Mouse (Mus musculus) thymus, adult 2 months (tissue): ENCODE results near the gene Cep152. TPM values are rescaled to one million over a fixed set of nuclear protein-coding genes. Genes with fewer than 3 reads are reported as not detected.

ENCODE experiments used
- DNase-seq: peaks from one replicate; pipeline ENCODE4 v3.0.0; 2021
- H3K27ac ChIP-seq: fragments of 200-500 bp; 2 replicates; pipeline ENCODE4 v1.5.1; 2012; ENCODE audit warnings: low read length, control low read depth; ENCODE audit not compliant: control insufficient read depth, insufficient read depth
- H3K27me3 ChIP-seq: fragments of 200-500 bp; 2 replicates; pipeline ENCODE4 v1.6.1; 2012; ENCODE audit warnings: mild to moderate bottlenecking, low read length, moderate library complexity, mixed read lengths; ENCODE audit not compliant: control insufficient read depth, insufficient read depth
- H3K36me3 ChIP-seq: fragments of 200-500 bp; 2 replicates; pipeline ENCODE4 v1.6.1; 2012; ENCODE audit warnings: mild to moderate bottlenecking, low read length, moderate library complexity; ENCODE audit not compliant: control insufficient read depth, insufficient read depth
- H3K4me1 ChIP-seq: fragments of 200-500 bp; replicated peaks from 2 replicates; pipeline ENCODE4 v1.6.1; 2012; ENCODE audit warnings: low read length; ENCODE audit not compliant: control insufficient read depth, insufficient read depth
- H3K4me3 ChIP-seq: fragments of 200-500 bp; 2 replicates; pipeline ENCODE4 v1.5.1; 2012; ENCODE audit warnings: mild to moderate bottlenecking, low read length, control low read depth, moderate library complexity; ENCODE audit not compliant: control insufficient read depth, insufficient read depth
- CTCF ChIP-seq: fragments of 200-500 bp; IDR thresholded peaks from 2 replicates; pipeline ENCODE4 v1.5.1; 2012; ENCODE audit warnings: mild to moderate bottlenecking, control low read depth, low read length, moderate library complexity, borderline replicate concordance; ENCODE audit not compliant: control insufficient read depth, poor library complexity, insufficient read depth; ENCODE audit errors: extremely low read depth
- POLR2A ChIP-seq: fragments of 200-500 bp; IDR thresholded peaks from 2 replicates; pipeline ENCODE4 v1.6.1; 2012; ENCODE audit warnings: mild to moderate bottlenecking, low read length, control low read depth, moderate library complexity; ENCODE audit not compliant: control insufficient read depth, poor library complexity, insufficient read depth; ENCODE audit errors: extremely low read depth
- WGBS: fragments of 180-500 bp; shearing (Covaris S2); methylation state at CpG from one replicate; pipeline ENCODE4 v1.1.7; 2018; 5-methylcytosine and 5-hydroxymethylcytosine counted together
- polyA plus RNA-seq: library from polyadenylated mRNA; depleted of rRNA; stranded (reverse); fragments of >200 nt; gene quantifications from 2 replicates; pipeline ENCODE4 v1.2.3, GENCODE M21; 2012

Cep152 gene
- polyA plus RNA-seq, 1 experiment: 4.7 TPM

- no peaks in the 10 kb centered on the region for H3K4me1 ChIP-seq
- no peak overlapping the region for H3K27ac ChIP-seq
- no peak for TF ChIP-seq CTCF
- TF ChIP-seq POLR2A: no peak
- H3K27me3 ChIP-seq: no peaks in the 10 kb centered on the region
- 68% methylated on average over 3 of the region's 3 CpGs for WGBS
- peaks cover 65% of the 10 kb centered on the region for H3K36me3 ChIP-seq
- no peak overlapping the region for H3K4me3 ChIP-seq
- DNase-seq: no peak
Observed at GRCm38 (mm10) chr2:125575766-125576165, 49.1 kb downstream of the Cep152 start.

GRCm38 (mm10) chr2:125563884-125564283, 61.0 kb downstream of the Cep152 start:
- Histone ChIP-seq H3K36me3 (peaks cover 40% of the 10 kb centered on the region), H3K4me3 (no peak overlapping the region), H3K27ac (no peak overlapping the region), H3K4me1 (no peaks in the 10 kb centered on the region), H3K27me3 (no peaks in the 10 kb centered on the region)
- no peak for DNase-seq
- no peak for TF ChIP-seq POLR2A
- TF ChIP-seq CTCF: no peak
- 98% methylated on average over 11 of the region's 11 CpGs for WGBS

GRCm38 (mm10) chr2:125562407-125562806, 62.5 kb downstream of the Cep152 start:
- Histone ChIP-seq H3K4me1 (no peaks in the 10 kb centered on the region), H3K27ac (no peak overlapping the region), H3K27me3 (no peaks in the 10 kb centered on the region), H3K4me3 (no peak overlapping the region), H3K36me3 (peaks cover 26% of the 10 kb centered on the region)
- no peak for DNase-seq
- TF ChIP-seq POLR2A: no peak
- no peak for TF ChIP-seq CTCF
- WGBS: 99% methylated on average over 8 of the region's 8 CpGs

GRCm38 (mm10) chr2:125560037-125560436, 64.9 kb downstream of the Cep152 start:
- H3K4me3 ChIP-seq: no peak overlapping the region

GRCm38 (mm10) chr2:125558634-125559589, 66.0 kb downstream of the Cep152 start:
- 93% methylated on average over 19 of the region's 19 CpGs for whole genome bisulfite sequencing
- no peaks in the 10 kb centered on the region for H3K4me1 ChIP-seq
- no peaks in the 10 kb centered on the region for H3K27me3 ChIP-seq
- no peak overlapping the region for H3K4me3 ChIP-seq
- TF ChIP-seq CTCF: no peak
- no peak for TF ChIP-seq POLR2A
- DNase-seq: no peak
- H3K27ac ChIP-seq: no peak overlapping the region
- peaks cover 7% of the 10 kb centered on the region; the same call in 1 of the 2 replicates for H3K36me3 ChIP-seq

More at GRCm38 (mm10) chr2:125560037-125560436, 64.9 kb downstream of the Cep152 start:
- 98% methylated on average over 6 of the region's 6 CpGs for WGBS
- TF ChIP-seq POLR2A: no peak
- no peak for TF ChIP-seq CTCF
- H3K36me3 ChIP-seq: peaks cover 12% of the 10 kb centered on the region
- H3K27ac ChIP-seq: no peak overlapping the region
- no peak for DNase-seq
- H3K4me1 ChIP-seq: no peaks in the 10 kb centered on the region
- no peaks in the 10 kb centered on the region for H3K27me3 ChIP-seq

GRCm38 (mm10) chr2:125555830-125556229, 69.1 kb downstream of the Cep152 start:
- no peak for DNase-seq
- Histone ChIP-seq H3K27ac (no peak overlapping the region), H3K36me3 (no peaks in the 10 kb centered on the region), H3K4me3 (no peak overlapping the region), H3K4me1 (no peaks in the 10 kb centered on the region), H3K27me3 (no peaks in the 10 kb centered on the region)
- TF ChIP-seq CTCF: no peak
- 85% methylated on average over 6 of the region's 6 CpGs for WGBS

DNA sequence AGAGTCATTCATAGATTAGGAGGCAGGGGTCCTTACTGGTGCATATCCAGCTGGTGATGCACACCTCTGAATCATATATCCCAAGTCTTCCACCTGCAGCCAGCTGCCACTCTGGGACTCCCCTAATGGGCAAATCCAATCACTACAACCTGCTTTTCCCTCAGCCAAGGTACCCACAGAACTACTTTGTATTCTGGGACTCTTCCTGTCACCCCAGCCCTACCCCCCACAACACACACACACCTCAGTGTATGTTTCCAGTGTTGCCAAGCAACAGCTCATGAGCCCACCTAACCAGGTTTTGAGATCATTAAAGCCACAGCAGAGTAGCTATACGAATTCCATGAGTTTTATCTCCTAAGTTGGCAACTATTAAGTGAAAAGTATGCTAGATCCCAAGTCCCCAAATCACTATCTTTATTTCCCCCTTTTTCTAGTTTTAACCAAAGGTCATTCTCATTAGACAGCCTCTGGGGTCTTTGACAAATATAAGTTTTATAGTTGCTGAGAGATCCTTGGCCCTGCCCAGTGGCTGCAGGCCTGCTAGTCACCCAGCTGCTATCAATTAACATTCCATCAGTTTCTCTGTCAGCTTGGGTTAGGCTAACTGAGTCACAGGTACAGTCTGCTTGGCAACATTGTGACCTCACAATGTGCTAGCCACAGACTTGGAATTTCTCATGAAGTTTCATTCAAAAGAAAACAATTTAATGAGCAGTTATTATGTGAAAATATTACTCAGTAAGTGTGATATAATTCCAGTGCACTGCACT, 75.9 kb downstream of the Cep152 start:
- Histone ChIP-seq H3K4me1 (no peaks in the 10 kb centered on the region), H3K36me3 (no peaks in the 10 kb centered on the region), H3K27ac (no peak overlapping the region), H3K4me3 (no peak overlapping the region), H3K27me3 (no peaks in the 10 kb centered on the region)
- WGBS: 78% methylated on average over 1 of the region's 1 CpGs
- no peak for DNase-seq
- no peak for TF ChIP-seq CTCF
- no peak for TF ChIP-seq POLR2A
